10 mouse cellular contexts compared by ENCODE assay signal in the genomic region with DNA sequence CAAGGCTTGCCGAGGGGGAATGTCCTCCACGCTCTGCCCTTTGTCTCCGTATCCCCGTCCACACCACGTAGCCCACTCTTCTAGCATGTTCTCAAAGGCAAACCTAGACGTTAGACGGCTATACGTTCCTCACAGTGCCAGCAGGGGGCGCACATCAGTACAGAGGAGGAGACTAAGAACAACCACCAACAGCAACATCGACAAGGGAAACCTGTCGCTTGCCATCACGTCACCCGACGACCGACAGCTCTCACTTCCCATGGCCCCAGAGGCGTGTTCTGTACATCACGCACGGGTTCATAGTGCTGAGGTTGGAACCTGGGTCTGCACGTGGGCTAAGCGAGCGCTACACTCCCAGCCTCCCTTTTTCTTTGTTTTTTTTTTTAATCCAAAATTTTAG.
DNase-seq lines count a peak whose midpoint lies in the region; ATAC-seq and TF ChIP-seq lines count a peak whose summit lies in the region.
"Had no signal": no experiment of that assay in that cellular context is flagged by ENCODE, and none has a peak within 500 bp of the region (broad histone marks: within the 10 kb centered on the region; RNA-seq: fewer than 3 reads in every experiment).

No protein-coding gene starts in this region.

- no peak overlapping the region for H3K9ac ChIP-seq in forebrain, postnatal 0 days
- no peak overlapping the region for H3K9ac ChIP-seq in forebrain, embryonic 16.5 days (replicated peaks; ENCODE audit: low read depth, low read length)
- no peak overlapping the region for H3K9ac ChIP-seq in midbrain, postnatal 0 days (replicated peaks; ENCODE audit: low read length, poor library complexity, severe bottlenecking)
- no peak overlapping the region for H3K9ac ChIP-seq in midbrain, embryonic 13.5 days (replicated peaks)
- no peak overlapping the region for H3K9ac ChIP-seq in stomach, postnatal 0 days (ENCODE audit: low read length)
- H3K9ac ChIP-seq: heart, embryonic 13.5 days; limb, embryonic 15.5 days had no signal

- H3K9me3 ChIP-seq in forebrain, postnatal 0 days (ENCODE audit: low read length): no peaks in the 10 kb centered on the region
- no peaks in the 10 kb centered on the region for H3K9me3 ChIP-seq in forebrain, embryonic 16.5 days (ENCODE audit: control insufficient read depth, low read length)
- no peaks in the 10 kb centered on the region for H3K9me3 ChIP-seq in midbrain, postnatal 0 days (ENCODE audit: low read length)
- H3K9me3 ChIP-seq in midbrain, embryonic 13.5 days: no peaks in the 10 kb centered on the region
- H3K9me3 ChIP-seq in stomach, postnatal 0 days (ENCODE audit: control insufficient read depth, low read length): no peaks in the 10 kb centered on the region
- H3K9me3 ChIP-seq: heart, embryonic 13.5 days; limb, embryonic 15.5 days had no signal

- peak; percentile 68 for TF ChIP-seq CTCF in forebrain, postnatal 0 days (IDR thresholded peaks at IDR 0.05; ENCODE audit: low read depth)
- peak; percentile 71 for TF ChIP-seq CTCF in midbrain, postnatal 0 days (IDR thresholded peaks at IDR 0.05)
- peak; percentile 59; the same call in 1 of the 2 replicates for TF ChIP-seq CTCF in brain, embryonic 14.5 days (IDR thresholded peaks at IDR 0.05; ENCODE audit: borderline replicate concordance, extremely low read depth, insufficient read depth, insufficient read length)
- peak; percentile 70 for TF ChIP-seq CTCF in stomach, postnatal 0 days (IDR thresholded peaks at IDR 0.05; ENCODE audit: low read depth)

- ATAC-seq in forebrain, postnatal 0 days: no peak
- ATAC-seq in forebrain, embryonic 16.5 days: no peak
- ATAC-seq in midbrain, postnatal 0 days (ENCODE audit: low FRiP score): no peak
- no peak for ATAC-seq in midbrain, embryonic 13.5 days
- no peak for ATAC-seq in stomach, postnatal 0 days (ENCODE audit: low FRiP score, low TSS enrichment)
- no peak for ATAC-seq in monocyte, adult 5-6 weeks (replicated peaks; ENCODE audit: insufficient number of reproducible peaks, low FRiP score, low TSS enrichment, poor library complexity, severe bottlenecking)

- no peak overlapping the region for H3K4me2 ChIP-seq in forebrain, postnatal 0 days (ENCODE audit: low read depth)
- H3K4me2 ChIP-seq in forebrain, embryonic 16.5 days (ENCODE audit: low read length): no peak overlapping the region
- no peak overlapping the region for H3K4me2 ChIP-seq in midbrain, postnatal 0 days (ENCODE audit: low read depth, low read length, poor library complexity, severe bottlenecking)
- H3K4me2 ChIP-seq in midbrain, embryonic 13.5 days (replicated peaks): no peak overlapping the region
- no peak overlapping the region for H3K4me2 ChIP-seq in stomach, postnatal 0 days (replicated peaks; ENCODE audit: low read depth)
- H3K4me2 ChIP-seq: heart, embryonic 13.5 days; limb, embryonic 15.5 days had no signal

- no peak overlapping the region for H3K27ac ChIP-seq in forebrain, postnatal 0 days (ENCODE audit: low read depth, low read length)
- H3K27ac ChIP-seq in forebrain, embryonic 16.5 days (ENCODE audit: low read length): no peak overlapping the region
- H3K27ac ChIP-seq in midbrain, postnatal 0 days (ENCODE audit: low read depth, low read length): no peak overlapping the region
- no peak overlapping the region for H3K27ac ChIP-seq in midbrain, embryonic 13.5 days
- H3K27ac ChIP-seq in stomach, postnatal 0 days (replicated peaks): no peak overlapping the region
- H3K27ac ChIP-seq: heart, embryonic 13.5 days; limb, embryonic 15.5 days had no signal

- H3K27me3 ChIP-seq in forebrain, postnatal 0 days (ENCODE audit: insufficient read depth, low read length): no peaks in the 10 kb centered on the region
- H3K27me3 ChIP-seq in forebrain, embryonic 16.5 days (replicated peaks; ENCODE audit: control insufficient read depth, insufficient read depth, low read length): no peaks in the 10 kb centered on the region
- H3K27me3 ChIP-seq in midbrain, postnatal 0 days (ENCODE audit: insufficient read depth, low read length): no peaks in the 10 kb centered on the region
- H3K27me3 ChIP-seq in midbrain, embryonic 13.5 days: no peaks in the 10 kb centered on the region
- H3K27me3 ChIP-seq in stomach, postnatal 0 days (ENCODE audit: control insufficient read depth, insufficient read depth, low read length): no peaks in the 10 kb centered on the region
- H3K27me3 ChIP-seq: limb, embryonic 15.5 days had no signal

- no peak for DNase-seq in forebrain, postnatal 0 days
- DNase-seq in midbrain, postnatal 0 days (ENCODE audit: low spot score): peak; percentile 34
- peak; percentile 24 for DNase-seq in brain, embryonic 14.5 days (ENCODE audit: low read depth)
- DNase-seq in stomach, postnatal 0 days (ENCODE audit: low spot score): no peak
- no peak for DNase-seq in ovary, postnatal 14 days (ENCODE audit: low spot score)

- TF ChIP-seq POLR2A in brain, embryonic 14.5 days (IDR thresholded peaks at IDR 0.05; ENCODE audit: borderline replicate concordance, extremely low read depth, insufficient read depth, insufficient read length, poor library complexity, severe bottlenecking): no peak

- peaks cover 7% of the 10 kb centered on the region; the same call in 1 of the 2 replicates for H3K4me1 ChIP-seq in forebrain, postnatal 0 days (ENCODE audit: insufficient read depth)
- H3K4me1 ChIP-seq in forebrain, embryonic 16.5 days (replicated peaks; ENCODE audit: control insufficient read depth, insufficient read depth, low read length): peaks cover 11% of the 10 kb centered on the region
- peaks cover 9% of the 10 kb centered on the region; the same call in 1 of the 2 replicates for H3K4me1 ChIP-seq in midbrain, postnatal 0 days (ENCODE audit: insufficient read depth, low read length)
- H3K4me1 ChIP-seq in midbrain, embryonic 13.5 days (replicated peaks): peaks cover 17% of the 10 kb centered on the region
- no peaks in the 10 kb centered on the region for H3K4me1 ChIP-seq in stomach, postnatal 0 days (replicated peaks; ENCODE audit: control insufficient read depth, insufficient read depth)

- H3K36me3 ChIP-seq in forebrain, postnatal 0 days (ENCODE audit: insufficient read depth): peaks cover 7% of the 10 kb centered on the region; the same call in 1 of the 2 replicates
- H3K36me3 ChIP-seq in forebrain, embryonic 16.5 days (ENCODE audit: control insufficient read depth, insufficient read depth): no peaks in the 10 kb centered on the region
- H3K36me3 ChIP-seq in midbrain, postnatal 0 days (ENCODE audit: insufficient read depth, low read length): peaks cover 2% of the 10 kb centered on the region; the same call in 1 of the 2 replicates
- H3K36me3 ChIP-seq in midbrain, embryonic 13.5 days: peaks cover 6% of the 10 kb centered on the region
- H3K36me3 ChIP-seq in stomach, postnatal 0 days (ENCODE audit: control insufficient read depth, insufficient read depth, low read length): no peaks in the 10 kb centered on the region
- H3K36me3 ChIP-seq: heart, embryonic 13.5 days; limb, embryonic 15.5 days had no signal

- 69% methylated on average over 21 of the region's 21 CpGs for WGBS in forebrain, postnatal 0 days
- WGBS in forebrain, embryonic 16.5 days: 68% methylated on average over 21 of the region's 21 CpGs
- WGBS in midbrain, postnatal 0 days: 71% methylated on average over 21 of the region's 21 CpGs
- WGBS in midbrain, embryonic 13.5 days: 67% methylated on average over 21 of the region's 21 CpGs
- WGBS in stomach, postnatal 0 days: 60% methylated on average over 21 of the region's 21 CpGs

- TF ChIP-seq EP300 in stomach, postnatal 0 days (optimal IDR thresholded peaks at IDR 0.05): no peak

- H3K4me3 ChIP-seq in forebrain, postnatal 0 days (ENCODE audit: low read depth, low read length): no peak overlapping the region
- H3K4me3 ChIP-seq in forebrain, embryonic 16.5 days (replicated peaks; ENCODE audit: low read length): no peak overlapping the region
- no peak overlapping the region for H3K4me3 ChIP-seq in midbrain, postnatal 0 days (ENCODE audit: low read depth, low read length)
- no peak overlapping the region for H3K4me3 ChIP-seq in midbrain, embryonic 13.5 days (replicated peaks)
- no peak overlapping the region for H3K4me3 ChIP-seq in stomach, postnatal 0 days (ENCODE audit: low read depth, low read length)
- H3K4me3 ChIP-seq: heart, embryonic 13.5 days; limb, embryonic 15.5 days had no signal

Comparison
In these comparisons a context has a peak if more than half of its experiments do, and no peak if none do; other contexts are left out.
1. DNase-seq: peak in midbrain, postnatal 0 days (single experiment) and brain, embryonic 14.5 days (single experiment); none in forebrain, postnatal 0 days (single experiment), stomach, postnatal 0 days (single experiment) and ovary, postnatal 14 days (single experiment).
2. Peak in every context shown above with its lines, with median percentiles within 50 percentile points of each other: CTCF ChIP-seq.